Mouse (Mus musculus) thymus, postnatal 25 days (tissue): Measurements from ENCODE around the gene Erf.
"Not testable (repeated sequence)": the region's sequence is repeated elsewhere in the genome, so short reads cannot be mapped to it uniquely, and the experiment has no call there.

Experiments used
- DNase-seq: peaks from one replicate; pipeline ENCODE4 v3.0.0; 2022

Gene Erf

GRCm38 (mm10) chr7:25266180-25266962 lies 15.8 kb upstream of the Erf start:
- no peak for DNase-seq

- DNase-seq: not testable (repeated sequence)
Observed at GRCm38 (mm10) chr7:25265743-25266142, 15.2 kb upstream of the Erf start.

GRCm38 (mm10) chr7:25263968-25264870 lies 13.7 kb upstream of the Erf start:
- no peak for DNase-seq

GRCm38 (mm10) chr7:25261896-25262295 lies 11.3 kb upstream of the Erf start:
- DNase-seq: no peak

- DNase-seq: no peak
Observed at GRCm38 (mm10) chr7:25251822-25252221, 1.3 kb upstream of the Erf start.

GRCm38 (mm10) chr7:25251071-25251791 lies 670 bp upstream of the Erf start:
- peak; percentile 42 for DNase-seq

GRCm38 (mm10) chr7:25249314-25250140 lies 1.0 kb downstream of the Erf start:
- DNase-seq: peak; percentile 80

GRCm38 (mm10) chr7:25248846-25249313 lies 1.7 kb downstream of the Erf start:
- DNase-seq: no peak

- peak; percentile 38 for DNase-seq
Observed at GRCm38 (mm10) chr7:25248018-25248647, 2.4 kb downstream of the Erf start.

GRCm38 (mm10) chr7:25247498-25247897 lies 3.1 kb downstream of the Erf start:
- no peak for DNase-seq

GRCm38 (mm10) chr7:25246759-25247137 lies 3.8 kb downstream of the Erf start:
- DNase-seq: no peak

GRCm38 (mm10) chr7:25246079-25246758 lies 4.3 kb downstream of the Erf start:
- no peak for DNase-seq

GRCm38 (mm10) chr7:25244562-25245369 lies 5.8 kb downstream of the Erf start:
- DNase-seq: no peak

- DNase-seq: no peak
Observed at GRCm38 (mm10) chr7:25243361-25243760, 7.2 kb downstream of the Erf start.

- no peak for DNase-seq
Observed at GRCm38 (mm10) chr7:25241062-25241461, 9.5 kb downstream of the Erf start.

GRCm38 (mm10) chr7:25240631-25241030 lies 9.9 kb downstream of the Erf start:
- no peak for DNase-seq

- peak; percentile 86 for DNase-seq
Observed at GRCm38 (mm10) chr7:25238829-25239623, 11.5 kb downstream of the Erf start.

- peak; percentile 93 for DNase-seq
Observed at GRCm38 (mm10) chr7:25238015-25238706, 12.4 kb downstream of the Erf start.
